Mouse (Mus musculus) ES-E14 (cell line): ENCODE measurements around the gene Gm16867.
"Not testable (repeated sequence)": the region's sequence is repeated elsewhere in the genome, so short reads cannot be mapped to it uniquely, and the experiment has no call there.

ENCODE experiments used
- CHD2 ChIP-seq: IDR thresholded peaks from 2 replicates; pipeline ENCODE4 v1.6.1; 2014; ENCODE audit warnings: mild to moderate bottlenecking, low read depth, low read length, inconsistent platforms
- MAFK ChIP-seq: IDR thresholded peaks from 2 replicates; pipeline ENCODE4 v1.6.1; 2014; ENCODE audit warnings: mild to moderate bottlenecking, low read depth, low read length, inconsistent platforms; ENCODE audit not compliant: insufficient read depth
- ZC3H11A ChIP-seq: IDR thresholded peaks from 2 replicates; pipeline ENCODE4 v1.6.1; 2012; ENCODE audit warnings: low read depth, mild to moderate bottlenecking, inconsistent platforms, low read length, borderline replicate concordance
- ZNF384 ChIP-seq: IDR thresholded peaks from 2 replicates; pipeline ENCODE4 v1.6.1; 2012; ENCODE audit warnings: low read depth, low read length, inconsistent platforms

- TF ChIP-seq ZC3H11A, ZNF384, CHD2, MAFK: not testable (repeated sequence)
These were observed 29.8 kb downstream of the Gm16867 start for GRCm38 (mm10) chr14:69473322-69473721.
